Mouse (Mus musculus) heart, embryonic 10.5 days (tissue): ENCODE measurements around the gene Scaf11. TPM values are rescaled to one million over a fixed set of nuclear protein-coding genes. Genes with fewer than 3 reads are reported as not detected.
"Not testable (repeated sequence)": the region's sequence is repeated elsewhere in the genome, so short reads cannot be mapped to it uniquely, and the experiment has no call there.

Experiments used
- DNase-seq: peaks from one replicate; pipeline ENCODE4 v3.0.0-alpha.2; 2017; ENCODE audit warnings: low spot score
- H3K27ac ChIP-seq: fragments of 300-500 bp; sonication (generic); 2 replicates; pipeline ENCODE4 v1.5.1; 2016; ENCODE audit warnings: mild to moderate bottlenecking
- H3K27me3 ChIP-seq: fragments of 300-500 bp; sonication (generic); 2 replicates; pipeline ENCODE4 v1.6.1; 2016; ENCODE audit warnings: mild to moderate bottlenecking; ENCODE audit not compliant: poor library complexity, insufficient read depth, severe bottlenecking
- H3K36me3 ChIP-seq: fragments of 300-500 bp; sonication (generic); 2 replicates; pipeline ENCODE4 v1.6.1; 2016; ENCODE audit warnings: mild to moderate bottlenecking, moderate library complexity
- H3K4me1 ChIP-seq: fragments of 300-500 bp; sonication (generic); 2 replicates; pipeline ENCODE4 v1.6.1; 2016; ENCODE audit warnings: mild to moderate bottlenecking
- H3K4me3 ChIP-seq: fragments of 300-500 bp; sonication (generic); 2 replicates; pipeline ENCODE4 v1.5.1; 2016; ENCODE audit warnings: mild to moderate bottlenecking, moderate library complexity
- H3K9me3 ChIP-seq: fragments of 300-500 bp; sonication (generic); 2 replicates; pipeline ENCODE4 v1.6.1; 2016; ENCODE audit warnings: mild to moderate bottlenecking, moderate library complexity
- WGBS: fragments of 180-500 bp; shearing (Covaris S2); methylation state at CpG from one replicate; pipeline ENCODE4 v1.1.7; 2016; 5-methylcytosine and 5-hydroxymethylcytosine counted together
- polyA plus RNA-seq: library from polyadenylated mRNA; unstranded; fragments of >200 nt; fragmentation: Nextera tagmentation; extraction: Ambion mirVana; gene quantifications from 2 replicates; pipeline ENCODE4 v1.2.1, GENCODE M21; 2016

The Scaf11 gene
- polyA plus RNA-seq, 1 experiment from 2014 or later: 93.0 TPM

- Histone ChIP-seq H3K4me1 (peaks cover 20% of the 10 kb centered on the region; the same call in 1 of the 2 replicates), H3K36me3 (peaks cover 7% of the 10 kb centered on the region; the same call in 1 of the 2 replicates), H3K27ac (peak overlapping the region; percentile 99), H3K9me3 (no peaks in the 10 kb centered on the region), H3K27me3 (no peaks in the 10 kb centered on the region), H3K4me3 (peak overlapping the region; percentile 91)
- WGBS: under 1% methylated on average over 50 of the region's 50 CpGs
- no peak for DNase-seq
These were observed 253 bp downstream of the Scaf11 start for GRCm38 (mm10) chr15:96460451-96460729.

GRCm38 (mm10) chr15:96459741-96460450 lies 747 bp downstream of the Scaf11 start:
- Histone ChIP-seq H3K27ac (peak overlapping the region; percentile 99), H3K36me3 (peaks cover 7% of the 10 kb centered on the region; the same call in 1 of the 2 replicates), H3K4me3 (peak overlapping the region; percentile 91), H3K27me3 (no peaks in the 10 kb centered on the region), H3K9me3 (no peaks in the 10 kb centered on the region), H3K4me1 (peaks cover 18% of the 10 kb centered on the region; the same call in 1 of the 2 replicates)
- under 1% methylated on average over 62 of the region's 71 CpGs for WGBS
- DNase-seq: peak; percentile 81

DNA sequence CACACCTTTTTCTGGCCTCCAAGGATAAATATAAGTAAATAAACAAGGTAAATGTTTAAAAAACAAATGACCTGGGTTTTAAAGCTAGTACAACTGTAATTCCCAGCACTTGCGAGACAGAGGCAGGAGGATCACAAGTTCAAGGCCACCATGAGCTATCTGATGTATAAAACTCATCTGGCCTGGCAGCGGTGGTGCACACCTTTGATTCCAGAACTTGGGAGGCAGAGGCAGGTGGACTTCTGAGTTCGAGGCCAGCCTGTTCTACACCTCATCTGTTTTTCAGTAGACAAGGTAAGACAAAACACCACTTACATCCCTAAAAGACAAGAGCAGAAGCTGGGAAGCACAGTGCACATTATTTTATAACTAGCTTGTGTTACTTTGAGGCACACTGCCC lies 2.4 kb downstream of the Scaf11 start:
- H3K4me1 ChIP-seq: peaks cover 16% of the 10 kb centered on the region; the same call in 1 of the 2 replicates
- no peak for DNase-seq
- no peak overlapping the region for H3K27ac ChIP-seq
- no peak overlapping the region for H3K4me3 ChIP-seq
- H3K27me3 ChIP-seq: no peaks in the 10 kb centered on the region
- H3K36me3 ChIP-seq: peaks cover 7% of the 10 kb centered on the region; the same call in 1 of the 2 replicates
- WGBS: 87% methylated on average over 3 of the region's 3 CpGs
- H3K9me3 ChIP-seq: no peaks in the 10 kb centered on the region

DNA sequence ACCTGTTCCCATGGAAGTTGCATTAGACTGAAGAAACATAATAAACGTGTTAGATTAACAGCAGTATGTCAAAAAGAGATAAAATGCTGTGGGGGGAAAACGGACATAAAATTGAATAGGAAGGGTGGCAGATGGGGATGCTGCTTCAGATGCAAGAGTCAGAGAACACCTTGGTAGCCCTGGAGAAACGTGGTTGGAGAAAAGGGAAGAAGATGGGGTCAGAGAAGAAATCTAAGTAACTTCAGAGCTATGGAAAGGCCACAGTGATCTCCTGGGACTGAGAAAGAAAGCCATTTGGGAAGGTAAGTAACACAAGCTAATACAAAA lies 3.3 kb downstream of the Scaf11 start:
- 85% methylated on average over 3 of the region's 3 CpGs for WGBS
- Histone ChIP-seq H3K9me3 (no peaks in the 10 kb centered on the region), H3K36me3 (peaks cover 7% of the 10 kb centered on the region; the same call in 1 of the 2 replicates), H3K4me3 (no peak overlapping the region), H3K27ac (no peak overlapping the region), H3K27me3 (no peaks in the 10 kb centered on the region), H3K4me1 (peaks cover 16% of the 10 kb centered on the region; the same call in 1 of the 2 replicates)
- no peak for DNase-seq

DNA sequence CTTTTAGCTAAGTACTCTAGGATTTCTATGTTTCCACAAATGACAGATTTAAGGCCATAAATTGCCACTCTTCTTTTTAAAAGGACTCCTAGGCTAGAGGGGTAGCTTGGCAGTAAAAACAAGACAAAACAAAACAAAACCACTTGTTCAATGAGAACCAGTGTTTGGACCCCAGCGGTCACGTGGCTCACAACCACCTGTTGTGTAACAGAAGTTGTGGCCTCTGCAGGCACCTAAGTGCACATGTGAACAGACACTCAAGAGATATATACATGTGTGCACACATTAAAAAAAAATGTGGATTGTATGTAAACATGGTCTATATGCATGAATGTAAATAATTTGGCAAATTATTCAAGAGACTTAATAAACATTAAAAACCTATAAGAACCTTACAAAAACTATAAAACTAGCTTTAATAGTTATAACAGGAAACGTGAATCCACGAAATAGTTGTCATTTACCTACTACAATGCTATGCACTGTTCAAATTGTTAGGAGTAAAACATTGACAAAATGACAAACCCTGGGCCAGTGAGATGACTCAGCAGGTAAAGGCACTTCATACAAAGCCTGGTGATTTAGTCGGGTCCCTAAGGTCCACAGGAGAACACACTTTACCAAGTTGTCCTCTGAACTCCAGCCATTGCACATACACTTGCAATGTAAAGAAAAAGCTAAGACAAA lies 3.8 kb downstream of the Scaf11 start:
- Histone ChIP-seq H3K4me1 (peaks cover 16% of the 10 kb centered on the region; the same call in 1 of the 2 replicates), H3K4me3 (no peak overlapping the region), H3K9me3 (no peaks in the 10 kb centered on the region), H3K27ac (no peak overlapping the region), H3K27me3 (no peaks in the 10 kb centered on the region), H3K36me3 (peaks cover 10% of the 10 kb centered on the region)
- WGBS: 86% methylated on average over 5 of the region's 5 CpGs
- DNase-seq: no peak

- no peak for DNase-seq
- H3K4me3 ChIP-seq: no peak overlapping the region
- peaks cover 21% of the 10 kb centered on the region for H3K36me3 ChIP-seq
- peaks cover 16% of the 10 kb centered on the region; the same call in 1 of the 2 replicates for H3K4me1 ChIP-seq
- WGBS: 65% methylated on average over 4 of the region's 4 CpGs
- no peaks in the 10 kb centered on the region for H3K27me3 ChIP-seq
- no peak overlapping the region for H3K27ac ChIP-seq
- no peaks in the 10 kb centered on the region for H3K9me3 ChIP-seq
These were observed 4.9 kb downstream of the Scaf11 start for GRCm38 (mm10) chr15:96455595-96456214.

GRCm38 (mm10) chr15:96453346-96453745 lies 7.3 kb downstream of the Scaf11 start:
- Histone ChIP-seq H3K27ac (no peak overlapping the region), H3K36me3 (peaks cover 30% of the 10 kb centered on the region), H3K4me1 (peaks cover 16% of the 10 kb centered on the region; the same call in 1 of the 2 replicates), H3K4me3 (no peak overlapping the region), H3K27me3 (no peaks in the 10 kb centered on the region), H3K9me3 (no peaks in the 10 kb centered on the region)
- WGBS: 95% methylated on average over 1 of the region's 1 CpGs
- no peak for DNase-seq

- WGBS: 87% methylated on average over 7 of the region's 7 CpGs
- peaks cover 42% of the 10 kb centered on the region for H3K36me3 ChIP-seq
- no peaks in the 10 kb centered on the region for H3K9me3 ChIP-seq
- H3K27me3 ChIP-seq: no peaks in the 10 kb centered on the region
- no peak overlapping the region for H3K4me3 ChIP-seq
- H3K4me1 ChIP-seq: no peaks in the 10 kb centered on the region
- H3K27ac ChIP-seq: no peak overlapping the region
- DNase-seq: no peak
These were observed 11.9 kb downstream of the Scaf11 start for GRCm38 (mm10) chr15:96448656-96449299.

- H3K27me3 ChIP-seq: no peaks in the 10 kb centered on the region
- no peaks in the 10 kb centered on the region for H3K4me1 ChIP-seq
- no peak for DNase-seq
- H3K36me3 ChIP-seq: peaks cover 52% of the 10 kb centered on the region
- no peak overlapping the region for H3K4me3 ChIP-seq
- H3K9me3 ChIP-seq: no peaks in the 10 kb centered on the region
- H3K27ac ChIP-seq: no peak overlapping the region
- 84% methylated on average over 10 of the region's 10 CpGs for WGBS
These were observed 13.9 kb downstream of the Scaf11 start for GRCm38 (mm10) chr15:96446785-96447184.

GRCm38 (mm10) chr15:96441480-96441879 lies 19.2 kb downstream of the Scaf11 start:
- not testable (repeated sequence) for DNase-seq, H3K4me1 ChIP-seq, H3K27ac ChIP-seq, H3K4me3 ChIP-seq, H3K27me3 ChIP-seq, H3K9me3 ChIP-seq
- 74% methylated on average over 6 of the region's 6 CpGs for WGBS
- peaks cover 52% of the 10 kb centered on the region for H3K36me3 ChIP-seq

DNA sequence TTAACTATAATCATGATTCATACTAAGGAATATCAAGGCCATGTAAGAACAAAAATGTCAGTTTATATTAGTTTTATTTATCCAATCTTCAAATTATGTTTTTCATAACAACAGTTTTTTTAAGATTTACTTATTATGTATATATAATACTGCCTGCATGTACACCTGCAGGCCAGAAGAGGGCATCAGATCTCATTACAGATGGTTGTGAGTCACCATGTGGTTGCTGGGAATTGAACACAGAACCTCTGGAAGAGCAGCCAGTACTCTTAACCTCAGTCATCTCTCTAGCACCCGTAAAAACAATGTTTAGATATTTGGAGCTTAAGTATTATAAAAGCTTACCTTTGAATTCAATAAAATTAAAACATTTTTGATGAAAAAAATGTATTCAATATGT lies 26.4 kb downstream of the Scaf11 start:
- Histone ChIP-seq H3K4me3 (no peak overlapping the region), H3K27me3 (no peaks in the 10 kb centered on the region), H3K4me1 (no peaks in the 10 kb centered on the region), H3K36me3 (peaks cover 67% of the 10 kb centered on the region), H3K27ac (no peak overlapping the region), H3K9me3 (no peaks in the 10 kb centered on the region)
- 94% methylated on average over 1 of the region's 1 CpGs for WGBS
- DNase-seq: no peak

- DNase-seq: no peak
- H3K27me3 ChIP-seq: no peaks in the 10 kb centered on the region
- no peak overlapping the region for H3K27ac ChIP-seq
- H3K4me1 ChIP-seq: no peaks in the 10 kb centered on the region
- H3K9me3 ChIP-seq: no peaks in the 10 kb centered on the region
- WGBS: 92% methylated on average over 8 of the region's 8 CpGs
- no peak overlapping the region for H3K4me3 ChIP-seq
- H3K36me3 ChIP-seq: peaks cover 93% of the 10 kb centered on the region
These were observed 40.7 kb downstream of the Scaf11 start for GRCm38 (mm10) chr15:96419920-96420319.

DNA sequence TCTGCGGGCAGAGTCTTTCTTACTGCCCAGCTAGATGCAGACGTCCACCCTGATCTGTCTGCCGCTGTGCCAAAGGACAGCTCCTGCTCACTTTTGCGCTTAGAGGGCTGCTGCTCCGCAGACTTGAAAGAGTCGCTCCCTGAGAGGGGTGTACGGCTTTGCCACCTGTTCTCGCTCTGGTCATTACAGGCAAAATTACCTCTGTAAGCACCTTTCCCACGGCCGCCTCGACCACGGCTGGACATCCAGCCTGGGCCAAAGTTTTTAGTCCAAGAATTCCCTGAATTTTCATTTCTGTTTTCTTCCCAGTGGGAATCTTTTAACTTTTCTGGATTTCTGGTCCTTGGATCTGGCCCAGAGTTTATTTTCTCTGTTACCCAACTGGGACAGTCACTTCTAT lies 42.5 kb downstream of the Scaf11 start:
- peaks cover 97% of the 10 kb centered on the region for H3K36me3 ChIP-seq
- 93% methylated on average over 12 of the region's 12 CpGs for WGBS
- H3K4me3 ChIP-seq: no peak overlapping the region
- H3K27me3 ChIP-seq: no peaks in the 10 kb centered on the region
- H3K9me3 ChIP-seq: no peaks in the 10 kb centered on the region
- no peak overlapping the region for H3K27ac ChIP-seq
- H3K4me1 ChIP-seq: no peaks in the 10 kb centered on the region
- DNase-seq: no peak
